Mouse (Mus musculus): ENCODE measurements around the gene Stx8.
A peak's percentile ranks its signal among the peaks of the same experiment; 100 is the strongest.

Stx8 gene

DNA sequence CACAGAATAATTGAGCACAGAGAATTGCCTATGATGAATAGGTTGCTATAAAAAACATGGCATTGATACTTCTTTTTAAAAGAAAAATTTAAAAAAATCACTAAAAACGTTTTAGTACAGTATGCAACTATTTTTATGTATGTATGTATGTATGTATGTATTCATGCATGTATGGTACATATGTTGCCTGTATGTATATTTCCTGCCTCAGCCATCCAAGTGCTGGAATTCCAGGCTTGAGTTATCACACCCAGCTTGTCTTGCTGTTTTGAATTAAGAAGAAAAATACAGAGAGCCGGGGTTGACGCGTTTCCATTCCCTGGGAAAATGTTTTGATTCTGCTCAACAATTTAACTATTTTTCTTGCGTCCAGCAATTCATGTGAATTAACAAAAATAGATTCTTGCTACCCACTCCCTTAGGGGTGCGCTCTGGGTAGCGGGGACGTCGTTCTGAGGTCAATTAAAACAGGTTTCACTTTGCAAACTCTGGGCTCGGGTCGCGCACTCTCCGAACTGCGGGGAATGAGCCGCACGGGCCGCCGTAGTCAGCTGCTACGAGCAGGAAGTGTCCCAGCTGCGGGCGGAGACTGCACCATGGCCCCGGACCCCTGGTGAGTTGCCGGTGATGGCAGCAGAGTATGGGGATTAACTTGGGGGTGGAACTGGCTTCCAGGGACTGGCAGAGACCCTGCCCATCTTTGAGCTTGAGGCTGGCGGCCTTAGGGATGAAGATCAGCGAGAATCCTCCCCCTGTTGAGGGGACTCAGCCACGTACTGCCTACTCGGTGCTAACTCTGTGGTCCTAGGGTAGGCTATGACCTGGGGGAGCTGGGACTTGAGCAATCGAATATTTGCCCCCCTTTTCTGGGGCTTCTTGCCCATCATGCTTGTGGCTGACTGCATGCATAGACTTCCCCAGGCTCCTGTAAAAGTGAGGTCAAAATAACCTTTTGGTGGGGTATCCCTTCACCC lies at the start of gene Stx8:
TSS of gene Stx8 (plus strand) at position 289 of the 974 bp plus-strand sequence.
- DNase-seq, result peak; percentile 88

DNA sequence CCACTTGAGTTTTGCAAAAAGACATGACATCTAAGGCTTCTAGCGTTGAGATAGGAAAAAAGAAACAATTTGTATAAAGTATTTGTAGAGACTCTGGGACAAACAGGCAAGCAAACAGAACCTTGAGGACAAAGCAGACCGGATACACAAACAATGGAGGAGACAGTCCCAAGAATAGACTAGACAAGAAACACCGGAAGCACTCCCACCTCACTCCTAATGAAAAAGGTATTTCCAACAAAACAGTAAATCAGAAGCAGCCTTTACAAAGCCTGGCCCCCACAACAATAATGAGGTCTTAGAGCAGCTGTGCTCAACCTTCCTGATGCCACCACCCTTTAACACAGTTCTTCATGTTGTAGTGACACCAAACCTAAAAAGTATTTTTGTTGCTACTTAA lies 48.9 kb upstream of the Stx8 start:
- no peak for DNase-seq

DNA sequence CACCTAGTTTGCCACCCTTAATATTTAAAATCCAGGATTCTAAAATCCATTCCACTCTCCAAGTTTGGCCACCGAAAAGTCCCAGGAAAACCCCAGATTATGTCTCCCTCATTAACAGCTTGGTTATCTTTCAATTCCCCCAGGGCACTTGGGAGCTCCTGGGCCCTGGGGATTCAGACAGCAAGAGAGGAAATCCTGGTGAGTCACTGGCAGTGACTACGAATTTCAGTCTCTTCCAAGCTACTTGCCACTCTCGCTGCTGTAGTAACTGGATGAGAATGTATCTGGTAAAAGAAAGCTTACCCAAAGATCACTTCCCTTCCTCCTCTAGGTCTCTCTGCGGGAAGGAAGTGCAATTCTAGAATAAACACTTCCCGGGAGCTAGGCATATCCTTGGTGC lies 46.4 kb upstream of the Stx8 start:
- no peak for DNase-seq

DNA sequence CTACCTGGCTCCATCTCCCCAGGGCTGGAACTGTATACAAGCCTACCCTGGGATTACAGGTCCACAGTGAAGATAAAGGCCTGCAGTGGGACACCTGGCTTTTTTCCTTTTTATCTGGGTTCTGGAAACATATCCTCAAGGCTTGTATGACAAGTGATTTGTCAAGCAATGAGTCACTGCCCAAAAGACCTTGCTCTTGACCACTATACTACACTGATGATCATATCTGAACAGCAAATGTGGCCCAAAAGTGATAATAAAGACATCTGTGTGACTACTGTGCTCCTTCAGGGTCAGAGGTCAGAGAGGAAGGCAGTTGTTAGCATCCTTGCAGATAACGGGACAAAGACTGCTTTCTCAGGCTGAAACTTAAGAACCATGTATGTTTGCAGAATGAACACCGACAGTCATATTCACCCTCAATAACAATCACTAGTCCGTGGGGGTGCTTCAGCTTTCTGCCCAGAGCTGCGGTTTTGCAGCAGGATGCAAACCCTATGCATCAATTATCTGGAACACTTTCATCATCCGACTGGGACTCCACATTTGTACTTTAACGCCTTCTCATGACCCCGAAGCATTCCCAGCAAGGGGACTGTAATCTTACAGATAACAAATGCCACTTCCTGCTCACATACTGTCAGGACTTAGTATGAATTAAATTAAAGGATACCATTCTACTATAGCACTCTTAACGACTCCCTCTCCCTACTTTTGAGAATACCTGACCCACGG lies 45.6 kb upstream of the Stx8 start:
- DNase-seq, result no peak

DNA sequence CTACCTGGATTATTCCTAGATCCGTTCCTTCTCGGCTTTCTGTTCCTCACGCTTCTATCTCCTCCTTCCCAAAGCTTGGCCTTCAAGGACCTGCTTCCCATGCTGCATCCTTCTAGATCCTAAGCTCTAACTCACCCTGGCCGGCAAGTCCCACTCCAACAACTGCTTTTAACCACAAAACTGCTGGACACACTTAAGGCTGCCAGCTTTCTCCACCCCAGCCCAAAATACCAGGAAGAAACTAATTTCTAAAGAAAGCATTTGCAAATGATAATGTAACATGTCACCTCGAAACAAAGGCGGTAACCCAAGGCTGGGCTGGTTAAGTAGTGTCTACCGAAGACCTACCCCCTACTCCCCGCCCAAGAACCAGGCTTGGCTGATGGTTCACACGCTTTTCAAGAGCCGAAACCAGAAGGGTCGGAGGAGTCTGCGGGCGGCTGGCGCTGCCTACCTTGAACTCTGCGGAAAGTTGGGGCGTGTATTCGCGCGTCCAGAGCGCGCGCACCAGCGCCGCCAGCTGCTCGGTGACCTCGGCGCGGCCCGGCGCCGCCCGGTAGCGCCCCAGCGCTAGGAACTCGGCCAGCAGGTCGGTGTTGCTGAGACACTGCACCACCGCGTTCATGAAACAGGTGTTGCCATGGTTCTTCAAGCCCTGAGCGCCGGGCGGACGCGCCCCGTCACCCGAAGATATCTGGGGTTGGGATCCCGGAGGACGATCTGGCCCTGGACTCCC lies 44.7 kb upstream of the Stx8 start:
- peak; percentile 11 for DNase-seq

DNA sequence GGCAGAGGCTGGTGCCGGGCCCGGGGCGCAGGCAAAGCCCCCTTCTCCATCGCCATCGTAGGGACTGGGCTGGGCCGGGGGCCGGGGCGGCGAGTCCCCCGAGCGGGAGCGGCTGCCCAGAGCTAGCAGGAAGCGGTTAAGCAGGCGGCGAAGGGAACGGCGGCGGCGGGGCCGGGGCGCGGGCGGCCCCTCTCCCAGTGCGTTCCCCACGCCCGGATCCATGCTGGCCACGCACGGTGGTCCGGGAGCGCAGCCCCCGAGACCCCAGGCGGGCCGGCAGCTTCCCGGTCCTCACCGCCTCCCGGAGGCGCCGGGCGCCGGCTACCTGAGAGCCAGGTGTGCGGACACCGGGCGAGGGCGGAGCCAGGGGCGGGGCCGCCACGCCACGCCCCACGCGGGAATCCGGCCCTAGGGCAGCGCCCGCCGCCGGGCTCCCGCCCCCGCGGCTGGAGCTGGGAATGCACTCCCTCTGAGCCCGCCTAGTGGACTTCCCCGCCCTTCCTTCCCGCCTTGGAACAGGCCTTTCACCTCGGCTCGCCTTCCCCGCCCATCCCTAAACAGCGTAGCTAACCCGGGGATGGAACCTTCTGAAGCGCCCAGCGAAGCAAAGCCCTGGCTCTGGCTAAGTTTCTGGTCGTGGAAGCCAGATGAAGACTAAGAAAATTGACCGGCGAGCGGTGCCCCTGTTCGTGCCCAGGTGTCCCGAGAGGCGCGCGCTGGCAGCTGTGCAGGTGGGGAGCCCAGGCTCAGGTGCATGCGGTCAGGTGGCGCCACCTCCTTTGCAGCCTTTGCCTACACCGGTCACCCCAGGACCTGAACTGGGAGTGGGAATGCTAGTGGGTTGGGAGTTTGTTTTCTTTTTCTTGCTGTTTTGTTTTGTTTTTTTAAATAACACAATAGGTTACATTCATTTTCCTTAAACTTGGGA lies 43.9 kb upstream of the Stx8 start, which contains the start of gene Usp43:
TSS of gene Usp43 (minus strand) at position 327 of the 928 bp plus-strand sequence.
- DNase-seq, result peak; percentile 43

DNA sequence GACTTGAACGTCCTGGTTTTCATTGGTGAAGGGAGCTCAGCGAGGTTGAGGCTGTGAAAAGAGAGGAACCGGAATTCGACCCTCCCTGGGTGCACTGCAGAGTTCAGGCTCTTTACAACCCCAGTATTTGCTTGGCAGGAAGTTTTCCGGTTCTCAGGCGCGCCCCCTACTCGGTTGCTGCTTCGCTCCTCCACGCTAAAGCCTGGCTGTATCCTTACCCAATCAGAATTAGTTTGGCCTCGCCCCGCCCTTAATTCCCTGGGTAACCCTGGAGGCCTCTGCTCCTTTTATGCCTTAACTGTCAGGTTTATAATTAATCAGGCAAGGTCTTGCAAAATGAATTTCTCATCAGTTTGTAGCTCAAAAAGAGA lies 43.3 kb upstream of the Stx8 start:
- DNase-seq, result peak; percentile 63

DNA sequence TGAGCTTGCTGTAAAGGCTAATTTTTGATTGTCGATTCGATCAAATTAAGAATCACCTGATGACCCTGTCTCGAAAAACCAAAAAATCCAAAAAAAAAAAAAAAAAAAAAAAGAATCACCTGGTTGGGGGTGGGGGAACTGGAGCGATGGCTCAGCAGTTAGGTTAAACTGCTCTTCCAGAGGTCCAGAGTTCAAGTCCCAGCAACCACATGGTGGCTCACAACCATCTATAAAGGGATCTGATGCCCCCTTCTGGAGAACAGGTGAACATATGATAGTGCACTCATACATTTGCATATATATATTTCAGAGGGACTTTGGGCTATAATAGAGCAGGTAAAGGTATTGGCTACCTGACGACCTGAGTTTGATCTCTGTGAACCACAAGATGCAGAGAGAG lies 42.3 kb upstream of the Stx8 start:
- no peak for DNase-seq

DNA sequence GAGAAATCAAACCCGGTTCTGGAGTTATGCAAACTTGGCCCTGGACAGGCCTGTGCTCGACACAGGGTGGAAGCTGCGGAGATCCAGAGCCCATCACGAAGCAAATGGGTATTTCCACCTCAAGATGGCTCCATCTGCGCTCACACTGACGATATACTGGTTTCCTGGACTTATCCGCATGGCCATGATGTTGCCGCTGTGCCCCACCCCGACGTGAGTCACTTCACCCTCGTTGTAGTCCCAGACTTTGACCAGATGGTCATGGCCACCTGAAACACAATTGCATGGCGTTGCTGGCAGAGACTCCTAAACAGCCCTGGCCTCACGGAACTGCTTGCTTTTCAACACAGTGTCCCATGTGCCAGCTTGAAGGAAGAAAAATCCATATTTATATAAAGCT lies 41.0 kb upstream of the Stx8 start:
- DNase-seq, result no peak

DNA sequence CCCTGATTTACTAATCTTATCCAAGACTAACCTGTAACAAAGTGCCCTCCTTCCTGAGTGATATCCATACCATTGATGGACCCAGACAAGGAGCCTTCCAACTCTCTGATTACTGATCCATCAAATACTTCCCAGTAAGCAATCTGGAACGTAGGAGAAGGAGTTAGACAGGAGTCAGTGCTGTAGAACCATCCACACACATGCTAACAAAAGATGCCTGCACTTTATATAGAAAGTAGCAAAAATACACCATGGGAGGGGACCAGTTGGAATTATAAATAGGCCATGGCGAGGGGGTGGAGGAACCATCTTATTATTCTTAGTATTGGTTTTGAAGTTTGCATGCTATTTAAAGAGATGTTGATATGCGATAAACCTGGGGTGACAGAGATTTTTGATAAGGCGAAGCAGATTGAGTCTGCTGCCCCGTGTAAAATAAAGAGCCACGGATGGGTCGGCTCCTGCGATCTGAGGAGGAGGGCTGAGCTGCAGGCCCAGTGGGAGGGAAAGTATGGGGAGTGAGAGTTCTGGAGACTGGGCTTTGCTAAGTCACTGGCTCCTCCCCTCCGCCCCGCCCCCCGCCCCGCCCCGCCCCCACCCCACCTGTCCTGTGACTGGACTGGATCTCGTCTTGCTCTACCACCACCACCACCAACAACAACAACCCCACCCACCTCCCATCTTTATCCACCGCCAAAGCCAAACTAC lies 39.5 kb upstream of the Stx8 start:
- DNase-seq, result peak; percentile 10

DNA sequence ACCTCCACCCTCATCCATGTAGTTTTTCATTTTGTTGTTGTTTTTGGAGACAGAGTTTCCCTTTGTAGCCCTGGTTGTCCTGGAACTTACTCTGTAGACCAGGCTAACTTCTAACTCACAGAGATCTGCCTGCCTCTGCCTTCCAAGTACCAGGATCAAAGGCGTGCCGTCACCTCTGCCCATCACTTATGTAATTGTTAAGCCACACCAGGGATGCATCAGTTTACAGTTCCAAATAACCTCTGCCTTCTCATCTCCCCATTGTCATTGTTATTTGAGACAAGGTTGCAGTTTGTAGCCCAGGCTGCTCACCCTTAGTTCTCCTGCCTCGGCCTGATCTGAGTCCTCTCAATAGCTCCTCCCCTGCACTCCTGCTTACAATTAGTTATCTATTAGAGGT lies 33.8 kb upstream of the Stx8 start:
- DNase-seq, result no peak

DNA sequence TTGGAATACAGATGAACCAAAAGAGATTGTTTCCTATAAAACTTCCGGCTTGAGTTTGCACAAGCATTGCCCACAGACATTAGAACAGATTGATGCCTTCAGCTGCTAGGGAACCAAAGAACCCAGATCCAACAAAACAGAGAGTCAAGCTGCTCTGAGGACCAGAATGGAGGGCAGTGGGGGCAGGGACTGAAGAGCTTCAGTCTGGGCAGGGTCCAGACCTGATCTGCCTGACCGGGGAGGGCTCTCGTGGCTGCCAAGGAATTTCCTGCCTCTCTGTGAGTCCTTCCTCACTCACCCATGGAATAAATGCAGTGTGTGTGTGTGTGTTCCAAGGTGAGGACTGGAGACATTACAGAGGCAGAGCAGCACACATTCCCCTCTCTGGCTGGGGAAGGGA lies 17.8 kb upstream of the Stx8 start:
- DNase-seq, result no peak

DNA sequence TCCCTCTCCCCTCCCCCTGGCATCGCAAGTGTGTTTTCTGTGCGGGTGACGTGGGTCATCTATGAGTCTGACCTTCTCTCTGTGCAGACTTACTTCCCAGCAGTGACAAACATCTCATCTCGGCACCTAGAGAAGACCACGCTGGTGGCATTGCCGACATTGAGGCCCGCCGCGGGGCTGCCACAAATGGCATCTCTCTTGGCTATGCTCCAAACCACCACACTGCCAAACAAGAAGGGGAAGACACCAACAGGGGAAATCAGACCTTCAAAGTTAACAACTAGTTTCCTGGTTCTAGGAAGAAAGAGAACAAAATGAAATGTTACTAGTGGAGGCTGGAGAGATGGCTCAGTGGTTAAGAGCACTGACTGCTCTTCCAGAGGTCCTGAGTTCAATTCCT lies 16.5 kb upstream of the Stx8 start:
- no peak for DNase-seq

DNA sequence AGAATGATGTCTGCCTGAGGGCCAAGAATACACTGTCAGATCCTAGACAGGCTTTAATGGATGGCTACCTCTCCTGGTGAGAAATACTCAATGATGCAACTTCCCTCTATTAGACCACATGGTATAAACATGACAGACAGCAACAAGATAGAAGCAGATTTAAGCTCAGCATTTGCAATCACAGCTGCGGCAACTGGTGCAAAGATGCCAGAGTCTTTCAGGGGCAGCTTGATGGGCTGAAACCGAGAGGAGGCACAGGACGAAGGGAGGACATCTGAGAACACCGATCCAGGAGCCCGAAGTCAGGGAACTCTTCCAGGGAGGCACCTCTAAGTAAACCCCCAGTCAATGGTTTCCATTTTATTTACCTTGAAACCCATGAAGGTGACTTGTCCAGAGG lies 12.4 kb upstream of the Stx8 start:
- no peak for DNase-seq

DNA sequence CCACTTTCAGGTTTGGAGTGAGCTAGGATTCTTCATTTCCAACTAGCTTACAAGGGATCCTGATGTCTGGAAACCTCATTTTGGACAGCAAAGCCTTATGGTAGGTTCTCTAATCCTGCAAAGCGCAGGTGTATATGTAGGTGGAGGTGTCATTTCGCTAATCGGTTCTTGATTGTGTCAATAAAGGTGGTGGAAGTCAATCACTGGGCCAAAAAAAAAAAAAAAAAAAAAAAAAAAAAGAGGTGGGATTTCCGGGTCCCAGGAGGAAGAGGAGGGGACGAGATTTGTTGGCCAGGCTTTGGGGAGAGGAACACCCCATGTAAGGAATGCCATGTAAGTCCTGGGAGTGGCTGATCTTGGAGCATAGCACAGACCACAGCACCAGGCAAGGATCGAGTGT lies 11.6 kb upstream of the Stx8 start:
- DNase-seq, result no peak

DNA sequence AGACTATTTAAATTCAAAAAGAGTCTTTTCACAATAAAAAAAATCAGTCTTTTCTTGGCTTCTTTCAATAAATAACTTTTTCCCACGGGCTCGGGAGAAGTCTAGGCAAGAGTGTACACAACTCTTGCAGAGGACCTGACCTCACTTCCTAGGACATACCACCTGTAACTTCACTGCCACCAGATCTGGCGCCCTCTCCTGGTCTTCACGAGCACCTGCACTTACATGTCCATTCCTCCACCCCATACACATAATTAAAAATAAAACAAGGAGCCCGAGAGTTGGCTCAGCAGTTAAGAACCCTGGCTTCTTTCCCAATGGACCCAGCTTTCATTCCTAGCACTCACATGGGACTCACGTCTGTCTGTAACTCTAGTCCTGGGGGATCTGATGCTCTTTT lies 1.9 kb upstream of the Stx8 start:
- no peak for DNase-seq

DNA sequence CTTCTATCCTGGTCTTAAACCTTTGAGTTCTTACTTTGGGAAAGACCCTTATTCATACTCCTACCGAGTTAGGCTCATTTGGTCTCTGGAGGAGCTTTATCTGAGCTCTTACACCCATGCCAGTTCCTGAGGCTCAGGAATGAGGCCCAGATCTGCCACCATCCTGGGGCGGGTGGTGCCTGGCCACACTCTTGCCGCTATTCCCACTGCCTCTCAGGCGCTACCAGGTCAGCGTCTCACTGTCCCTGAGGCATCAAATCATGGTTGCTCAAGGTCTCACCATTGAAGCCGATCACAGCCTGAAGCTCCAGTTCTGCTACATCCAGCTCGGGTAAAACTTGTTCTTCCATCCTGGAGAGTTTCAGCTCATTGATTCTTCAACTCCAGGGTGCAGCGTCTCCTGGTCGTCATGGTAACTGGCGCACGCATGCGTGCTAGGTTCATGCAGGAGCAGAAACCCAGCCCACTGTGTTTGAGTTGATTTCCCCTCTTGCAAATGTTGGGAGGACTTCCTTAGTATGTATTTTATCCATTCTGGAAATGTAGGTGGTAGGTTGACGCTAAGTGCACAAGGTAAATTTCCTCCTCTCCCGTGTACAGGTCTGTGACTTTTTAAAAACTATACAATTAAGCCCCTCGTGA lies 630 bp upstream of the Stx8 start, which contains the start of gene Cfap52:
TSS of gene Cfap52 (minus strand) at position 410 of the 642 bp plus-strand sequence.
- peak; percentile 85 for DNase-seq

DNA sequence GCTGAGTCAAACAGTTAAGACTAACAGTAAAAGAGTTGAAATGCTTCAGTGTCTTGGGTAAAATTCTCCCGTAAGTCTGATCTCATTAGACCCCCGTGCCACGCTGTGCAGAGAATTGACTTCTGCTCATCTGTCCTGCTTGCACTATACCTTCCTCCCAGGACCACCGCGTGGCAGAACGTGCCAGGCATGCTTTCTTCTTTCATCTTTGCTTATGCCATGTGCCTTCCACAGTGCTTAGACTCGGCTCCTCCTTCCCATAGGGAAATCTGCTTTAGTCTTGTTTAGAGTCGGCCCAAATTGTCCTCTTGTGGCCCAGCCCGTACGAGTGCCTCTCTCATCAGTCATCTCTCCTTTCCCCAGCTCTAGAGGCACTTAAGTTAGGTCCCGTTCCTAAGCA lies 1.8 kb downstream of the Stx8 start:
- DNase-seq, result no peak

DNA sequence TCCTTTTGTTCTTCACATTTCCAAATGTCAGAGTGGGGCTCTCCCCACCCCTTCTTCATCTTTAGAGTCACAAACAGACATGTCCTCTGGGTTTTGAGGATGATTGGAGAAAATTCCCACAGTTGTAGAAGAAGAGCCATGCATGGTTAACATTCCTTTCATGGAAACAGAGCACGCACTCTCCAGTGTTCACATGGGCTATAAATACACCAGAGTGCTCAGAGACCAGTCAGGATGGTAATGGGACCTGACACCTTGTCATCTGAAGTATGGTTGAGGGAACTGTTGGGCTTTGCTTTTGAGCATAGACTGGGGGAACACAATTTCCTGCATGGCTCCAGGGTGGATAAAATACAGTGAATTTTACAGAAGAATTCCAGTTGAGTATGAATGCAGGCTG lies 6.6 kb downstream of the Stx8 start:
- DNase-seq, result no peak

DNA sequence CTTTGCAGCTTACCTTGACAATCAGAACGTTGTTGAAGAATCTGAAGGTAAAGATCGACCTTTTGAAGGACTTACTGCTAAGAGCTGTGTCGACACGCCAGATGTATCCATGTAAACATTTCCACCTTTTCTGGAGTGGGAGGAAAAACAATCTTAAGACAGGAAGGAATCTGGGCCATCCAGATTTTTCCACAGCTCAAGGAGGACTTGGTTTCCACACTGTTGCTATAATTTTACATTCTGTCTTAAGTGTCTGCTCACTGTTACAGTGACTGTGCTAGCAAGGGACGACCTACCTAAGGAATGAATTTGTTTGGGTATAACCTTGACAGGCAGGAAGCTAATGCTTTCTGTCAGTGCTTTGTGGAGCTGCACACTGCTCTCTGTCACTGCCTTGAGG lies 7.2 kb downstream of the Stx8 start:
- DNase-seq, result no peak

DNA sequence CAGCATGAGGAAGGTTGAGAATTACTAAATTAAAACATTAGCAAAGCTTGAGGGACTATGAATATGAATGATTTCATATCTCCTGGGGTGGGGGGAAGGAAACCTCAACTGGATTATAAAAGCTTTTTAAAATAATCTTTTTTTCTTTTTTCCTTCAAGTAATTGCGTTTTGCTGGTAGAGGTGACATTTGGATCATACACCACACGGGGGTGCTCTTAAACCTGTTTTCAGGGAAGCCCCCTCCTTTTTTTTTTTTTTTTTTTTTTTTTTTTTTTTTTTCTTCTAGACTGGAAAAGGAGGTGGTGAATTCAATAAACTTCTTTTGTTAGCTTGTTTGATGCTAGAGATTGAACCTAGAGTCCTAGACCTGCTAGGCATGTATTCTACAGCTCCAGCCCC lies 9.3 kb downstream of the Stx8 start:
- DNase-seq, result peak; percentile 22
